Mouse (Mus musculus) megakaryocyte, embryonic 14.5 days (primary cell): Measurements from ENCODE around the gene Pde6b.

Source experiments
- FLI1 ChIP-seq: IDR thresholded peaks from 2 replicates; pipeline ENCODE4 v1.6.1; 2012; ENCODE audit warnings: low read length, inconsistent platforms, mixed read lengths
- GATA1 ChIP-seq: IDR thresholded peaks from 3 replicates; pipeline ENCODE4 v1.6.1; 2012; ENCODE audit warnings: mixed read lengths, low read length, inconsistent platforms, borderline replicate concordance

GRCm38 (mm10) chr5:108360211-108360610, 28.0 kb upstream of the Pde6b start:
- no peak for TF ChIP-seq GATA1
- TF ChIP-seq FLI1 = no peak
